Mouse (Mus musculus): Measurements from ENCODE around the gene Gm21732. TPM values are rescaled to one million over a fixed set of nuclear protein-coding genes. Genes with fewer than 3 reads are reported as not detected.
"Not testable (repeated sequence)": the region's sequence is repeated elsewhere in the genome, so short reads cannot be mapped to it uniquely, and the experiment has no call there.

Gene Gm21732
- polyA plus RNA-seq (2014; fragmentation: Nextera tagmentation; extraction: Ambion mirVana): not detected in 2 replicates

GRCm38 (mm10) chrY:38575591-38575990 is at the start of gene Gm21732:
Gene Gm21732, minus strand, starts transcription at chrY:38575691.
- not testable (repeated sequence) for H3K27me3 ChIP-seq (ENCODE audit: control insufficient read depth, insufficient read depth, low read length); H3K4me1 ChIP-seq (ENCODE audit: control insufficient read depth, insufficient read depth, low read length); H3K4me3 ChIP-seq (replicated peaks; ENCODE audit: low read depth, low read length); ATAC-seq (ENCODE audit: low FRiP score, low TSS enrichment); H3K9ac ChIP-seq (replicated peaks; ENCODE audit: low read length); H3K36me3 ChIP-seq (ENCODE audit: control insufficient read depth, insufficient read depth, low read length); H3K9me3 ChIP-seq (ENCODE audit: control insufficient read depth, low read length); H3K4me2 ChIP-seq (ENCODE audit: low read length); H3K27ac ChIP-seq (replicated peaks; ENCODE audit: low read depth, low read length); DNase-seq
- no CpG with 5 or more reads among the region's 2 CpGs for WGBS

Other genes starting within 250 kb of the Gm21732 start
- gene Gm20897, start 73.5 kb downstream of the Gm21732 start, polyA plus RNA-seq (2014; fragmentation: Nextera tagmentation; extraction: Ambion mirVana): not detected in 2 replicates

Data from midbrain, embryonic 14.5 days (tissue).